Mouse (Mus musculus) heart, postnatal 0 days (tissue): ENCODE results near the gene Sestd1. TPM values are rescaled to one million over a fixed set of nuclear protein-coding genes. Genes with fewer than 3 reads are reported as not detected.

ENCODE experiments used
- ATAC-seq: fragments of 200-750 bp; cut with Nextera tagmentation; 2 replicates; pipeline ENCODE4 v1.8.0; 2017; ENCODE audit warnings: low read depth, moderate number of reproducible peaks, moderate library complexity; ENCODE audit not compliant: insufficient read depth
- DNase-seq: peaks from one replicate; pipeline ENCODE4 v3.0.0-alpha.2; 2016; ENCODE audit warnings: low spot score
- H3K27ac ChIP-seq: fragments of 300-500 bp; sonication (generic); 2 replicates; pipeline ENCODE4 v1.5.1; 2014; ENCODE audit warnings: low read depth, mild to moderate bottlenecking
- H3K27me3 ChIP-seq: fragments of 300-500 bp; sonication (generic); 2 replicates; pipeline ENCODE4 v1.6.1; 2014; ENCODE audit warnings: low read length, mixed read lengths; ENCODE audit not compliant: control insufficient read depth, insufficient read depth
- H3K36me3 ChIP-seq: fragments of 300-500 bp; sonication (generic); replicated peaks from 2 replicates; pipeline ENCODE4 v1.6.1; 2014; ENCODE audit warnings: low read length, mixed read lengths; ENCODE audit not compliant: control insufficient read depth, insufficient read depth
- H3K4me1 ChIP-seq: fragments of 300-500 bp; sonication (generic); 2 replicates; pipeline ENCODE4 v1.6.1; 2014; ENCODE audit warnings: antibody characterized with exemption; ENCODE audit not compliant: control insufficient read depth, insufficient read depth
- H3K4me2 ChIP-seq: fragments of 300-500 bp; sonication (generic); 2 replicates; pipeline ENCODE4 v1.6.1; 2014; ENCODE audit warnings: low read depth, mild to moderate bottlenecking, low read length, moderate library complexity
- H3K4me3 ChIP-seq: fragments of 300-500 bp; sonication (generic); 2 replicates; pipeline ENCODE4 v1.5.1; 2014; ENCODE audit warnings: low read depth, low read length
- H3K9ac ChIP-seq: fragments of 300-500 bp; sonication (generic); replicated peaks from 2 replicates; pipeline ENCODE4 v1.6.1; 2014; ENCODE audit warnings: low read depth, low read length, mixed read lengths
- H3K9me3 ChIP-seq: fragments of 300-500 bp; sonication (generic); replicated peaks from 2 replicates; pipeline ENCODE4 v1.6.1; 2016; ENCODE audit warnings: low read length; ENCODE audit not compliant: control insufficient read depth
- CTCF ChIP-seq: IDR thresholded peaks from 2 replicates; pipeline ENCODE4 v1.5.1; 2016; ENCODE audit warnings: antibody characterized with exemption, control low read depth, low read depth
- EP300 ChIP-seq: IDR thresholded peaks from 2 replicates; pipeline ENCODE4 v1.6.1; 2016; ENCODE audit warnings: antibody characterized with exemption, low read depth
- WGBS: fragments of 180-500 bp; shearing (Covaris S2); extraction: QIAGEN DNeasy Blood & Tissue Kit; methylation state at CpG from one replicate; pipeline ENCODE4 v1.1.7; 2014; 5-methylcytosine and 5-hydroxymethylcytosine counted together
- polyA plus RNA-seq: library from polyadenylated mRNA; unstranded; fragments of >200 nt; fragmentation: Nextera tagmentation; extraction: Ambion mirVana; gene quantifications from 2 replicates; pipeline ENCODE4 v1.2.1, GENCODE M21; 2015
- total RNA-seq: library from RNA; depleted of rRNA; stranded (reverse); fragments of >200 nt; gene quantifications from 2 replicates; pipeline ENCODE4 v1.2.3, GENCODE M21; 2014; ENCODE audit warnings: low replicate concordance

The Sestd1 gene
- total and polyA plus RNA-seq, 2 experiments from 2014 or later, result 9.7 to 9.8 TPM

GRCm38 (mm10) chr2:77238607-77239006, 41.8 kb downstream of the Sestd1 start:
- Histone ChIP-seq H3K27ac (no peak overlapping the region), H3K4me3 (no peak overlapping the region), H3K36me3 (peaks cover 32% of the 10 kb centered on the region), H3K4me2 (no peak overlapping the region), H3K4me1 (no peaks in the 10 kb centered on the region), H3K27me3 (no peaks in the 10 kb centered on the region), H3K9ac (no peak overlapping the region), H3K9me3 (no peaks in the 10 kb centered on the region)
- no peak for TF ChIP-seq EP300
- TF ChIP-seq CTCF, result no peak
- DNase-seq, result no peak
- no peak for ATAC-seq
- 91% methylated on average over 3 of the region's 3 CpGs for WGBS

GRCm38 (mm10) chr2:77238046-77238445, 42.3 kb downstream of the Sestd1 start:
- no peak overlapping the region for H3K4me3 ChIP-seq
- H3K27me3 ChIP-seq, result no peaks in the 10 kb centered on the region
- no peak overlapping the region for H3K4me2 ChIP-seq
- ATAC-seq (no peak), DNase-seq (no peak)
- no peak overlapping the region for H3K27ac ChIP-seq
- no peaks in the 10 kb centered on the region for H3K4me1 ChIP-seq
- WGBS, result 60% methylated on average over 3 of the region's 3 CpGs
- no peaks in the 10 kb centered on the region for H3K9me3 ChIP-seq
- H3K9ac ChIP-seq, result no peak overlapping the region
- TF ChIP-seq CTCF, result no peak
- TF ChIP-seq EP300, result no peak
- H3K36me3 ChIP-seq, result peaks cover 33% of the 10 kb centered on the region

GRCm38 (mm10) chr2:77236860-77237259, 43.5 kb downstream of the Sestd1 start:
- Histone ChIP-seq H3K9ac (no peak overlapping the region), H3K4me1 (no peaks in the 10 kb centered on the region), H3K4me3 (no peak overlapping the region), H3K27me3 (no peaks in the 10 kb centered on the region), H3K27ac (no peak overlapping the region), H3K9me3 (no peaks in the 10 kb centered on the region), H3K4me2 (no peak overlapping the region), H3K36me3 (peaks cover 44% of the 10 kb centered on the region)
- ATAC-seq (no peak), DNase-seq (no peak)
- TF ChIP-seq EP300 (no peak), CTCF (no peak)
- WGBS, result 72% methylated on average over 4 of the region's 4 CpGs

- TF ChIP-seq CTCF, result no peak
- TF ChIP-seq EP300, result no peak
- DNase-seq (no peak), ATAC-seq (no peak)
- Histone ChIP-seq H3K27me3 (no peaks in the 10 kb centered on the region), H3K4me2 (no peak overlapping the region), H3K4me3 (no peak overlapping the region), H3K4me1 (no peaks in the 10 kb centered on the region), H3K9me3 (no peaks in the 10 kb centered on the region), H3K36me3 (peaks cover 44% of the 10 kb centered on the region), H3K9ac (no peak overlapping the region), H3K27ac (no peak overlapping the region)
- 82% methylated on average over 4 of the region's 4 CpGs for WGBS
Observed at GRCm38 (mm10) chr2:77235896-77236295, 44.5 kb downstream of the Sestd1 start.

GRCm38 (mm10) chr2:77232604-77233003, 47.8 kb downstream of the Sestd1 start:
- ATAC-seq, result no peak
- no peaks in the 10 kb centered on the region for H3K27me3 ChIP-seq
- WGBS, result 95% methylated on average over 2 of the region's 2 CpGs
- DNase-seq, result no peak
- H3K4me2 ChIP-seq, result no peak overlapping the region
- peaks cover 37% of the 10 kb centered on the region for H3K36me3 ChIP-seq
- H3K4me1 ChIP-seq, result no peaks in the 10 kb centered on the region
- TF ChIP-seq CTCF, result no peak
- no peak for TF ChIP-seq EP300
- H3K9me3 ChIP-seq, result no peaks in the 10 kb centered on the region
- no peak overlapping the region for H3K4me3 ChIP-seq
- no peak overlapping the region for H3K27ac ChIP-seq
- H3K9ac ChIP-seq, result no peak overlapping the region

- 88% methylated on average over 2 of the region's 2 CpGs for WGBS
- DNase-seq (no peak), ATAC-seq (no peak)
- no peak overlapping the region for H3K4me3 ChIP-seq
- H3K4me2 ChIP-seq, result no peak overlapping the region
- H3K9me3 ChIP-seq, result no peaks in the 10 kb centered on the region
- TF ChIP-seq EP300, result no peak
- no peak for TF ChIP-seq CTCF
- H3K9ac ChIP-seq, result no peak overlapping the region
- no peak overlapping the region for H3K27ac ChIP-seq
- H3K27me3 ChIP-seq, result no peaks in the 10 kb centered on the region
- H3K36me3 ChIP-seq, result 0 out of 2 replicates have a peak, but pooled peaks cover 4% of the 10 kb centered on the region
- H3K4me1 ChIP-seq, result peaks cover 14% of the 10 kb centered on the region; the same call in 1 of the 2 replicates
Observed at GRCm38 (mm10) chr2:77220960-77221359, 59.4 kb downstream of the Sestd1 start.
